Mouse (Mus musculus) frontal cortex, postnatal 10 days (tissue): ENCODE measurements around the gene Metap1.
"Not testable (repeated sequence)": the region's sequence is repeated elsewhere in the genome, so short reads cannot be mapped to it uniquely, and the experiment has no call there.

Experiments used
- DNase-seq, 2 experiments: peaks; one replicate each; pipeline ENCODE4 v3.0.0; 2022; ENCODE audit warnings: low spot score in 2 of 2, mixed read lengths in 1 of 2

The Metap1 gene

DNA sequence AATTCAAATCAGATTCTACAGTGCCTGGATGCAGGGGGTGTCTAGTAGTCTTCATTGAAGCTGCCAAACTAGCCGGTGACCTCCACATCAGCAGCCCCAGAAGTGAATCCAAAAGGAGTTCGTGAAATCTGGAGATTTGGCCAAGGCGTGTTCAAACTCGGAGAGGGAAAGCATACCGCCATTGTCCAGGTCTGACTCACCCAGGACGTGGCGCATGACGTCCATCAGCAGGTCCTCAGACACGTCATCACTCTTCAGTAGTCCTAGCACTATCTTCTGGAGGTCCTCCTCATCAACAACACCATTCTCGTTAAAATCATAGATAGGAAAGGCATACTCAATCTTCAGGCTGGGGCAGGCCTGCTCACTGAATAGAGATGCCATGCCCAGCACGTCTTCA is 14.4 kb upstream of the Metap1 start:
- no peak for DNase-seq

DNA sequence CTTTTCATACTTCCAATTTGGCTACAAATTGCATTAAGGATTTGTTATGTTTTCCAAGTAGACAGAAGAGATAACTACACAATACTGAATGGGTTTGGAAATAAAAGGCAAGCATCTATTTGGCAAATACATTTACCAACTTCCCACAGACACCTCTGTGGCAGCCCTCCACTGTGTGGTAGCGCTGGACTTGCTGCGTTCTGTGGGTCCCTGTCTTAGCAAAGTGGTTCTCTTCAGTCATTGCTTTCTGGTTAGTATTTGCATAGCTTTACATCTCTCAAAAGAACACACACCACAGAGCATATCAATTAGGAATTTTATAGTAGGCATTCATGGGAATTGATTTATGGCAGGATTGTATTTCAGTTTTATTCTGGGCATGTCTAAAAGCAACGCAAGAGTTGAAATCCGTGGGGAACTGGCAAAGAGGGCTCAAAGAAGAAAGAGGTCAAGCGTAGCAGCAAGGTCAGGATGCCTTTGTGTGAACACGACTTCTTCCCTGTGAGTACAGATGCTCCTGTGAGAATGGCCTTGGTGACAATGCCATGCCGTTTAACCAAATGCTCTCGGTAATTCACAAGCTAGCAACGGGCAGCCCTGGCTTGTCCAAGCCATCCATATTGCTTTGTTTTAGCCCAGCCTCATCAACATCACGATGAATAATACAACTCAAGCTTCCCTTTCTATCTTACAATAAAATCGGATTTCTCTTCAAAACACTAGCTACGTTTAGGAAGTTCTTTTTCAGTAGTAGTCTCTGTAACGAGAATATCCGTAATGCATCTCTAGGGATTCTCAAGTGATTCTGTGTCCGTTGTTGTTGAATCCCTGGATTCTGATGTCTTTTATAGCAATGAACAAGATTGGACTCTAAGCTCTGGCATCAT is 10.8 kb upstream of the Metap1 start:
- no peak for DNase-seq

DNA sequence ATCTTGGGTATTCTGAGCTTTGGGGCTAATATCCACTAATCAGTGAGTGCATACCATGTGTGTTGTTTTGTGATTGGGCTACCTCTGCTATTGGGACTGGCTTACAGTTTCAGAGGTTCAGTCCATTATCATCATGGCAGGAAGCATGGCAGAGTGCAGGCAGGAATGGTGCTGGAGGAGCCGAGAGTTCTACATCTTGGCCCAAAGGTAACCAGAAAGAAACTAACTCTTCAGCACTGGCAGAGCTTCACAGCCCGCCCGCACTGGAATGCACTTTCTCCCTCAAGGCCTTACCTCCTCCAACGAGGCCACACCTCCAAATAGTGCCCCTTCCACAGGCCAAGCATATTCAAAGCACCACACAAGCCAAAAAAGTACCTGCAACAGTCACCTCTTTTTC is 9.4 kb upstream of the Metap1 start:
- no peak for DNase-seq

DNA sequence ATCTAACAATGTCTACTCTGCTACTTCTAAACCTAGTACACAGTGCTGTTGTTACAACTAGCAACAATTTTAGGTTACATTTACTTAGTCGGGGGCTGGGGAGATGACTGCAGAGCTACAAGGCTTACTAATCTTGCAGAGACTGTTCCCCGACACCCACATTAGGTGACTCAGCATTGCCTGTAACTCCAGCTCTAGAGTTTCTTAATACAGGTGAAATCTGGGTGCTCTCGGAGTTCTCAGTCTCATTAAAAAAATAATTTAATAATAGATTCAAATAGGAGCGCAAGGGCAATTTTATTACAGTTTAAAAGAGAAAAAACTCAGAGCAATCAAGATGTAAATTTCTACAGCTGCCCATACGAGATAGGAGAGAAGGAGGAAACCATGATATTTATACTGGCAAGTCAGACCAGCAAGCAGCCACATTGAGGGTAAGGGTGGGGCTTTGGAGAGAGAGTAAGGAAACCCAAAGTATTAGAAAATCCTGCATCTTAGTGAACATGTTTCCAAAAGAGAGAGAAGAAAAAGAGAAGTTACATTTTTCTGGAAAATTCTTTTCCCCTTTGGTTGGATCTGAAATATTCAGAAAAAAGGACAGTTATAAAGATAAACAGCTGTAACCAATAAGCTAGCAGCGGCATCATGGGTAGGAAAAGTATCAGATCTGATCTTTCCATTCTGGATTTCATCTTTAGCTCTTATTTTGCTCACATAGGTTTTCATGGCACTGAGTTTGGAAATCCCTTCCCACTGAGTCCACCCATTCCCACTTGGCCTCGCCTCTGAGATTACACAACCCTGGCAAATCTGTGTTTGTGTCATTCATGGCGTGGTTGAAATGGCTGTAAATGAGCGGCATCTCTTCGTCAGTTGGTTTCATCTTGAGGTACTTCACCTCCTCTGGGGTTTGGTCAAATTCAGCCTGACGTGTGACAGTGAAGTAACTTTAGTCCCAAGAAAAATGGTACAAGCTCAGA is 6.1 kb upstream of the Metap1 start:
- no peak for DNase-seq

DNA sequence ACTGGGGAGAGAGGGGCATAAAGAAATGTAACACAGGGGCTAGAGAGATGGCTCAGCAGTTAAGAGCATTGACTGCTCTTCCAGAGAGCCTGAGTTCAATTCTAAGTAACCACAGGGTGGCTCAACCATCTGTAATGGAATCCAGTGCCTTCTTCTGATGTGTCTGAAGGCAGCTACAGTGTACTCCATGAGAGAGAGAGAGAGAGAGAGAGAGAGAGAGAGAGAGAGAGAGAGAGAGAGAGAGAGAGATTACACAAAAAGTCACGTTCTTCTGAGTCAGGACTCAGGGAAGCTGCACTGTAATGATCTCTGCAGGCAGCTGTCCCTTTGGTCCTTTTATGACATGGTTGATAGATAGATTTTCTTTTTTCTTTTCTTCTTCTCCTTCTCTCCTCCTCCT is 5.2 kb upstream of the Metap1 start:
- DNase-seq, result no peak

DNA sequence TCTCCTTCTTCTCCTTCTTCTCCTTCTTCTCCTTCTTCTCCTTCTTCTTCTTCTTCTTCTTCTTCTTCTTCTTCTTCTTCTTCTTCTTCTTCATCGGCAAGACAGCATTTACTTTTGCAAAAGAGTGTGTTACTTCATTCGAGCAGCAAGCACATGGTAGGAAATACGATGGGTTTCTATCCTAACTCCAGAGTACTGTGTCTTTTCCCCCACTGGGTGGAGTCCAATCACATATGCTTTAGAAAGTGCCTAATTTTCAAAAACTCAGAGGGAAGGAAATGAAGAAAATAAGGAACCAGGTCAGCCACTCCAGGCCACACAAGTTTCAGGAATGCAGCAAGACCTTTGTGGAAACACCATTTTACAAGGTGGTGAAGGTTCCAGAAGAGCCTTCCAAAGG is 4.4 kb upstream of the Metap1 start:
- no peak for DNase-seq

DNA sequence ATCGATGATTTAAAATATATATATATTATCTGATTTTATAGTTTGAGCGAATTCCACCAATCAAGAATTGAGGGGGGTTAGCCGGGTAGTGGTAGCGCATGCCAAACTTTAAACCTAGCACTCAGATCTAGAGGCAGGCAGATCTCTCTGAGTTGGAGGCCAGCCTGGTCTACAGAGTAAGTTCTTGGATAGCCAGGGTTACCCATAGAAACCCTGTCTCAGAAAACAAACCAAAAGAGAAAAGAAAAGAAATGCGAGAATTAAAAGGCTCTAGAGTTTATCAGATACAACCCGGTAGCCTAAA is 671 bp upstream of the Metap1 start:
- no peak for DNase-seq

DNA sequence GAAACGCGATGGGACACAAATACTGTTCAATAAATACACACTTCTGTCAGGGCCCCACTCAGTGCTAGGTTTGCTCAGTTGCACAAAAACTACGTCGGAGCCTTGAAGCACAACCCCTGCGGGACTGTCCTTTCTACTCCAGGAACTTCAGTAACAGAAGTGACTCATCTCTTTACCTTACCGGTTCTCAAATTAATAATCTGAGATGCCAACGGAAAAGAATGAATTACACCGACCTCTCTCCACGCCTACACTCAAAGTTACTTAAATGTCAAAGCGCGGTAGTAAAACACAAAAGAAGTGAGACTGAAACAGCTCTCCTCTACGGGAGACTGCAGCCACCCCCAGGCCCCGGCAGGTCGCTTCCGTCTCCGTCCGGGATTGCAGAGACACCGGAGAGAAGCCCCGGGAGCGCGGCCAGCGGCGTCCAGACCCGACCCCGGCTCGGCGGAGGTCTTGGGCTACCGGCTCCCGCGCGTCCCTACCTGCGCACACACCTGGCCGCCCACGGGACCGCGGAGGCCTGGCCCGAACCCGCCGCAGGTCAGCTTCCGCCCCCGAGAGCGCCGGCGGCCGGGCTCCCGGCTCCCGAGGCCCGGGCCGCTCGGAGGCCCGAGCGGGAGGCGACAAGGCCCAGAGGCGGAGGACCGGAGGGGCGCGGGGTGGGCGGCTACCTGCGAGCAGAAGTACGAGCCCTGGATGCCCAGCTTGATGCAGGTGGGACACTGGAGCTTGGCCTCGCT is 560 bp downstream of the Metap1 start:
- no peak for DNase-seq

DNA sequence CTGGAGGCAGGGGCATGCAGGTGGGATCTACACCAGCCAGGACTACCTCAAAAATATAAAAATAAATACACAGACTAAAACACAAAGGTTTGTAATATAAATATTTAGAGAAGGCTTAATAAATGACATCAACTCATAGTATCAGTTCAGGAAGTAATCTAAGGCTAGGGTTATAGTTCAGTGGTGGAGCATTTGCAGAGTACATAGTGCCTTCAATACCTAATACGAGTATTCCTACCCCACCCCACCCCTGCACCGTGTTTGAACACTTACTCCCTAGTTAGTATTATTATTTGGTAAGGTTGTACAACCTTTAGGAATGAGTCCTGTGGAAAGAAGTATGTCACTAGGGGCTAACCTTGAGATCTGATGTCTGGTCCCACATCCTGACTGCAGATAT is 6.1 kb downstream of the Metap1 start:
- DNase-seq, result no peak

DNA sequence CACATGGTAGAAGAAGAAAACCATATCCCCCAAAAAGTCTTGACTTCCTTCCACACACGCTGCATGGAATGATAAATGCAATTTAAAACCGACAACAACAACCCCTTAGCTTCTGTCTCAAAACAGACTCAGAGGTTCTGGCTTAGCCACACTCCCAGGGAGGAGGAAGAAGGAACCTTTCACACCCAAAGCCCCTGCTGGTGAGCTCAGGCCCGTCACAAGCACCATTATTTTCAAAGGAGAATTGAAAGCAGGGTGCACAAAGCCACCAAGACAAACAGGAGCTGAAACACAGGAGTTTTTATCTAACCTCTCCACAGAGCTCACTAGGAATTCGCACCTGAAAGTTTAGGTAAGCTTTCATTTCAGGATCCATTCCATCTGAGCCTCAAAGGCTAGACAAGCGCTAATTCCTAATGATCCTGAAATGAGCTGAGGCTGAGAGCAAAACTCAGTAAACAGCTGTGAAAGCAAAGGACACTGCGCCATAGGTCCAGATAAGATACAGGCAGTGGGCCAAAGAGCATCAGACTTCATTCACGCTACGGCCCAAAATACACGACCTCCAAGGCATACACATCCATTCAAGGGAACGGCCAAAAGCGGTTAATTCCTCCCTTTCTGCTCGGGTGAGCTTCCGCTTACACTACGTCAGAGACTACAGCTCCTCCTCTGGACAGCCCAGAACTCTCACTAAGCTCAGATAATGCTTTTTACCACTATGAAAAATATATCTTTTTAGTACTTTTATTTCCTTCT is 7.6 kb downstream of the Metap1 start:
- no peak for DNase-seq

DNA sequence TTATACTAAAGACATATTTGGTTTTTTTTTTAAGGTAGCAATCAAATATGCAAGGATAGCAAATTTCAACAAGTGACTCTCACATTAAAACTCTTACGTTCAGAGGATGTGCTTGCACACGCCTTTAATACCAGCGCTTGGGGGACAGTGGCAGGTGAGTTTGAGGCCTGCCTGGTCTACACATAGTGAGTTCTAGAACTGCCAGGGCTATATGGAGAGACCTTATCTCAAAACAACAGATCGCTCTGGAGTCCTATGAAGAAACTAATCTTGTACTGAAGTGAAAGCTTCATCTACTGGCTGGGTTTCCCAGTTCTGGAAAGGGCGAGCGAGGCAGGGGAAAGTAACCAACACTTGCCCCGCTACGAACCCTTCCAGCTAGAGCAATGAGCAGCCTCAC is 9.8 kb downstream of the Metap1 start:
- DNase-seq, result no peak

DNA sequence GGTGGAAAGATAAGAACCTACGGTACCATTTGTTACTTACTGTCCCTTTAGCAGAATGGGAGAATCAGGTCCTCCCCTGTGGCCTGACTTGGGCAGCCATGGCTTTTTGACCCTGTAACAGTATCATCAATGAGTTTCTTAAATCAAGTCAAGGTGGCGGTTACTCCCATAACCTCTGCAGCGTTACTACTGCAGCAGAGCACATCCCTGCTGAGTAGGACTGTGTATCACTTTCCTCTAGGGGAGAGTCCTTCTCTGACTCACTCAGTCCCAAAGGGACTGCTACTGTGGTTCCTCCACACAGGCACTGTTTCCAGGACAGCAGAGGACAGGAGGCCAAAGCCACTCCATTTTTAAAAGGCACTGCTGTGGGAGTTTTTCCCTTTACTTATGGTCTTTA is 18.2 kb downstream of the Metap1 start:
- DNase-seq, result no peak

DNA sequence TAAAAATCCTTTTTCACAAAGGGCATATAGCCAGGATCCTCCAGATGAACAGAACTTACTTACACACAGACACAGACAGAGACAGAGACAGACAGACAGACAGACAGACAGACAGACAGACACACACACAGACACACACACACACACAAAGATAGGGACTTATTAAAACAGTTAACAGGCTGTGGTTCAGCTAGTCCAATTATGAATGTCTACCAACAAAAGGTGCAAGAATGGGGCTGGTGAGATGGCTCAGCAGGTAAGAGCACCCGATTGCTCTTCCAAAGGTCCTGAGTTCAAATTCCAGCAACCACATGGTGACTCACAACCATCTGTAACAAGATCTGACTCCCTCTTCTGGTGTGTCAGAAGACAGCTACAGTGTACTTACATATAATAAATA is 22.7 kb downstream of the Metap1 start:
- not testable (repeated sequence) for DNase-seq

DNA sequence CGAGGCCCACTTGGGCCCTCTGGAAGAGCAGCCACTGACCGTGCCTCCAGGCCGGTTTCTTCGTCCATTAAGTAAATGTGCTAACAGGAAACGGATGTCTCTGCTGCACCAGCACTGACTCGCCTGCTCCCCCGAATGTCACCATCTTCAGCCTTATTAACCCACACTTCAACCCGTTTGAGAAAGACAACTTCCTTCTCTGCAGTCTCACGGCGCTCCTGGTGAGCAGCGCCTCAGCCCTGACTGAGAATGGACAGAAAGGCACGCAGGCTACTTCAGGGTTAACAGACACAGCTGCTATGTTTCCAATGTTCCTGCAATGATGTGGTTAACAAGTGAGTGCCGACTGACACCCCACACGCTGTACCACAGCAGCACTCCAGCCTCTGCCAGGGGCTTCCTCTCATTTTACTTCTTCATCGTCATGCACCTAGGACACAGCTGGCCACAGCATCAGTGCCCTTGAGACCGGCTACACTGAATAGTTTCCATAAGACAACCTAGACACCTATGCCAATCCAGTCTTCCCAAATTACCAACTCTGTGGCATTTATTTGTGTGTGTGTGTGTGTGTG is 24.7 kb downstream of the Metap1 start:
- no peak for DNase-seq

DNA sequence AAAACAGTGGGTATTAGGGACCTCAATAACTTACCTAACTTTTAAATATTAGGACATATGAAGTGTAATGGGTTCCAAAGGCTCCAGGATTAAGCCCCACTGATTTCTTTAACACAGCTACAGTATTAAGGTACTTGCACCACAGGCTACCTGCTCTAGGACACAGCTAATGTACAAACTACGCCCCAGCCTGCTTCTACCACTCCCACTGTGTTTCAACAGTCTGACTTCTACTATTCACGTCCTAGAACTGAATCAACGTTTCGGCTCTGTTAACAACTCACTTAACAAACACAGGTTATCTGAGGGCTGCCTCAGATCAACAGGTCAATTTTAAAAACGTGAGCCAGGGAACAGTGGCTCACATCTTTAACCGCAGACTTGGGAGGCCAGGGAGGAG is 25.5 kb downstream of the Metap1 start:
- DNase-seq, result no peak

DNA sequence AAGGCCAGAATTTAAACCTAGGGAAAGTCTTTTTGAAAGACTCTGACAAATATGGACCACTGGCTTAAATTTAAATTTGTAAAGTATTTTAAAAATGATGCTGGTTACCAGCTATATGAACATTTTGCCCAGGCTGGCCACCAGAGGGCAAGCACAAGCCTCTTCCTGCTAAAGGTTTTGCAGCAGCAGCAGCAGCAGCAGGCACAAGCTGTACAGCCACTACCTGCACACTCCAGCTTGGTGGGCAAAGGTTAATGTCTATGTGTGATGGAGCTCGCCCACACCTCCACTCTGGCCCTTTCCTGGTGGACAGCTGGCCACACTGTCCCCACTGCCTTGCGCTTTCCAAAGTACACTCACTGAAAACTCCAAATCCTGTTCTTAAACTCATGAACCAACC is 26.2 kb downstream of the Metap1 start:
- DNase-seq, result no peak

DNA sequence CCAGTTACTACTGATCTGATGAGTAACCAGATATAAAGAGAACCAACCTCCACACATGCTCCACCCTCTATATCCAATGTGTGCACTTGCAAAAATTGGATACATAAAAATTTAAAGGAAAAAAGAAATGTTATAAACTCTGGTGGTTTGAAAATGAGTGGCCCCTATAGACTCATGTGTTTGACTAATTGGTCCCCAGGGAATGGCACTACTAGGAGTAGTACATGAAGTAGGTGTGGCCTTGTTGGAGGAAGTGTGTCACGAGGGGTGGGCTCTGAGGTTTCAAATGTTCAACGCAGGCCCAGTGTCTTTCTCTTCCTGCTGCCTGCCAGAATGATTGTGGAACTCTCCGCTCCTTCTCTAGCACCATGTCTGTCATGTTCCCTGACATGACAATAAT is 27.5 kb downstream of the Metap1 start:
- no peak for DNase-seq

DNA sequence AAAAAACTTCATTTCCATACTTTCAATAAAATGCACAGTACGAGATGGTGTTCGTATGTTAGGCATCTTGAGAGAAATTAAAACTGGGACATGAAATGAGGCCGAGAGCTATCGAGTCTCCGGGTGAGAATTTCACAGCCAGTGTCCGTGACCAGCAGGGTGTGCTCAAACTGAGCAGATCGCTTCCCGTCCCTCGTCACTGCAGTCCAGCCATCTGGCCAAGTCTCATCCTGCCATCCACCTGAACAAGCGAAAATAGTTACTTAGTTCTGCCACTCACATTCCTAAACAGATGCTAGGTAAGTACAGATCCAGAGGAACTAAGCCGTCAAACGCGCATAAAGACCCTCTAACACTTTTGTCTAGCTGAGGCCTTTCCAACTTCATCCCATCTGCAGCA is 29.1 kb downstream of the Metap1 start:
- DNase-seq, result no peak

DNA sequence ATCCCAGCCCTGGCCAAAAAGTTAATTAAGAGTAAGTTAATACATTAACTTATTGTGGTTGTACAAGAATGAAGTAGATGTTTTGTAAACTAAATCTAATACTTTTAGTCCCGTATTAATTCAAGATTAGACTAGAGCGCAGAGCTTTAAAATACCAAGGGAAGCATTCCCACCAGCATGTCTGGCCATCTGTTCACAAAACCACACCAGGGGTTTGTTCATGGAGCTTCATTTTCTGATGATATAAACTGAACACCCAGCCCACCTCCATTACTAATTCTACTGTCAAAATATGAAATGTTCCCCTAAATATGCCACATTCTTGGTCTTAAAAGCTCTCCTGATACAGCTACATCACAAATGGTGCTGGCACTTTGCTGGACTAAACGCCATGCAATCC is 30.9 kb downstream of the Metap1 start:
- DNase-seq, result no peak

DNA sequence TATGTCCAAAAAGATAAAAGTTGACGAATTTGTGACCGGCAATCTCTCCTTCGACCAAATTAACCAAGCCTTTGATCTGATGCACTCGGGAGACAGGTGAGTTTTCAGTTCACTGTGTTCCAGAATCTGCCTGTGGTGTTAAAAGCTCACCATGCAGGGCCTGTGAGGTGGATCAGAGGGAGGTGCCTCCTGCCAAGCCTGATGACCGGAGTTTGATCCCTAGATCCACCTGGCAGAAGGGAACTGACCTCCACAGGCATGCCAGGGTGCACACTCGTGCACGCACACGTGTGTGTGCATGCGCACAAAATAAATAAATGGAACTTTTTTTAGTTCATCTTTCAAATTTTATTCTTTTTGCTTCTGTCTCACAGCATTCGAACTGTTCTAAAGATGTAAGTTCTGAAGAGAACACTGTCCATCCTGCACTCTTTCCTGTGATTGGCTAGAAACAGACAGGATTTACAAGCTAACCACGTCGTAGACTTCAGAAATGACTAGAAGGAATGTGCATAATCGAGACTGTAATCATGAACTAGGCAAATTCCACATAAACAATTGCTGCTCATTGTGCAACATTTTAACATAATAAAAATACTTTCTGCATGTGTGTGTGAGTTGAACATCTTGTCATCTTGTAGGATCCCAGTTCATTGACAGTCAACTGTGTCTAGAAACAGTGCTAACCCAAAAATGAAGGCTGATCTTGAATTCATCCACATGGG is 34.4 kb downstream of the Metap1 start:
- DNase-seq, result no peak

DNA sequence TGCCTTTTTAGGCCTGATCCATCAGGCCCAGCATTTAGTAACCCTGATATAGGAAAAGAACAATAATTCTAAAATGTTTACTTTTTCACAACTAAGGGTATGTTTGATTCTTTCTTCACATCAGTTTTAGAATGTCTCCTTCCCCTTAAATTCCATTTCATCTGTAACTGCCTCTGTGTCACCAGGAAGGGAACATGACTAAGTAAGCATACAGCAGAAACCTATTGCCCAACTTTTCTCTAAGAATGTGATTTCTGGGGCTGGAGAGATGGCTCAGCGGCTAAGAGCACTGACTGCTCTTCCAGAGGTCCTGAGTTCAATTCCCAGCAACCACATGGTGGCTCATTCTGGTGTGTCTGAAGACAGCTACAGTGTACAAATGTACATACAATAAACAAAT is 35.1 kb downstream of the Metap1 start:
- DNase-seq, result no peak
